Mouse (Mus musculus) megakaryocyte-erythroid progenitor cell, adult 5-6 weeks (primary cell): Measurements from ENCODE around the gene Gm36210. TPM values are rescaled to one million over a fixed set of nuclear protein-coding genes. Genes with fewer than 3 reads are reported as not detected.
A peak's percentile ranks its signal among the peaks of the same experiment; 100 is the strongest.
"Not testable (repeated sequence)": the region's sequence is repeated elsewhere in the genome, so short reads cannot be mapped to it uniquely, and the experiment has no call there.

Source experiments
- ATAC-seq: replicated peaks from 2 replicates; pipeline ENCODE4 v1.8.0; 2016; ENCODE audit warnings: mild to moderate bottlenecking, inconsistent platforms; ENCODE audit not compliant: severe bottlenecking, poor library complexity, low FRiP score, low TSS enrichment
- total RNA-seq, 2 experiments: library from RNA; stranded (forward) in 1 of 2; stranded (reverse) in 1 of 2; fragments of 200-1000, 215-1000 nt in 1 of 2; fragments of >200 nt in 1 of 2; fragmentation: Nextera tagmentation in 1 of 2; gene quantifications; 2 replicates each; pipeline ENCODE4 v1.2.3; 2014 to 2017

Gm36210 gene
- total RNA-seq, 2 experiments from 2014 or later, result not detected

GRCm38 (mm10) chr7:4898851-4899648 is 7.3 kb downstream of the Gm36210 start:
- peak; percentile 16; the same call in 1 of the 2 replicates for ATAC-seq

DNA sequence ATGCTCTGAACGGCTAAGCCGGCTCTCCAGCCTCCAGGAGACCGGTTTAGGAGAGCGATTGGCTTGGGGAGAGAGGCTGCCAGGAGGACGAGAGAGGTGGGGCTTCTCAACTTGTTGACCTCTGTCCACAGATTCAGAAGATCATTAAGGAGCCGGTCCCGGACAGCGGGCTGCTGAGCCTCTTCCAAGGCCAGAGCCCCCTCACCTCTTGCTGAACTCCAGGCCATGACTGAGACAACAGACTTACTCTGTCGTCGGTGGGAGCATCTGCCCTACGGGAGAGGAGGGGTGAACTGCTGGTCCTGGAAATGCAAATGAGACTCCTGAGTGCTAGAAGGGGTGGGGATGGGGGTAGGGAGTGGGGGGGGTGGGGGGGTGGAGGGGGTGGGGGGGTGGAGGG is 11.1 kb downstream of the Gm36210 start:
- no peak for ATAC-seq

DNA sequence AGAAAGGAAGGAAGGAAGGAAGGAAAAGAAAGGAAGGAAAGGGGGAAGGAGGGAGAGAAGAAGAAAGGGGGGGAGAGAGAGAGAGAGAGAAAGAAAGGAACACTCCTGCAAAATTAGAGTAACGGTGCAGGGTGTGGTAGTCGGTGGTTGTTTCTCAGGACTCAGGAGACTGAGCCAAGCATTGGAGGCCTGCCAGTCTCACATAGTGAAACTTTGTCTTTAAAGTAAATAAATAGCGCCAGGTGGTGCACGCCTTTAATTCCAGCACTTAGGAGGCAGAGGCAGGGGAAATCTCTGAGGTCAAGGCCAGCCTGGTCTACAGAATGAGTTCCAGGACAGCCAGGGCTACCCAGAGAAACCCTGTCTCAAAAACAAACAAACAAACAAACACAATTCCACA is 19.6 kb downstream of the Gm36210 start:
- ATAC-seq, result no peak

DNA sequence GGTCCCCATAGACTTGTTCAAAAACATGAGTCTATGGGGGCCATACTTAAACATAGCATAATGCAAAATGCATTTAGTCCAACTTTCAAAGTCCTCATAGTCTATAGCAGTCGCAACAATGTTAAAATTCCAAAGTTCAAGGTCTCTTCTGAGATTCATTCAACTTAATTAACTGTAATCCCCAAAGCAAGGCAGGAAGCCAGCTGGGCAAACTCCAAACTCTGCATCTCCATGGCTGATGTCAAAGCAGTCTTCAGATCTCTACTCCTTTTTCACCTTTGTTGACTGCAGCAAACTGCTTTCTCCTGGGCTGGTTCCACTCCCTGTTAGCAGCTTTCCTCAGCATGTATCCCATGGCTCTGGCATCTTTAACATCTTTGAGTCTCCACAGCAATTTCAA is 27.3 kb downstream of the Gm36210 start:
- not testable (repeated sequence) for ATAC-seq

DNA sequence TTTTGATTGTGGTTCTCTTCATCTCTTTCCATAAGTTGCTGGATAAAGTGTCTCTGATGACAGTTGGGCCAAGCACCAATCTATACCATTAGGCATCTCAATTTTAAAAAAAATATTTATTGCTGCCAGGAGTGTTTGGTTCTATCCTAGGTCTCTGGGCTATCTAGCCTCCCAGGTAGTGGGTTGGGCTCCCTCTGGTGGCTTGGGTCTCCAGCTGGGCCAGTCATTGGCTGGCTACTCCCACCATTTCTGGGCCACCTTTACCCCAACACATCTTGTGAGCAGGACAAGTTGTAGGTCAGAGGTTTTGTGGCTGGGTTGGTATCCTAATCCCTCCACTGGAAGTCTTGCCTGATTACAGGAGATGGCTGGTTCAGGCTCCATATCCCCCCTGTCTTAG is 28.1 kb downstream of the Gm36210 start:
- ATAC-seq, result peak; percentile 49; the same call in 1 of the 2 replicates

- peak; percentile 19 for ATAC-seq
Measured at GRCm38 (mm10) chr7:4877226-4877625, 29.1 kb downstream of the Gm36210 start.

DNA sequence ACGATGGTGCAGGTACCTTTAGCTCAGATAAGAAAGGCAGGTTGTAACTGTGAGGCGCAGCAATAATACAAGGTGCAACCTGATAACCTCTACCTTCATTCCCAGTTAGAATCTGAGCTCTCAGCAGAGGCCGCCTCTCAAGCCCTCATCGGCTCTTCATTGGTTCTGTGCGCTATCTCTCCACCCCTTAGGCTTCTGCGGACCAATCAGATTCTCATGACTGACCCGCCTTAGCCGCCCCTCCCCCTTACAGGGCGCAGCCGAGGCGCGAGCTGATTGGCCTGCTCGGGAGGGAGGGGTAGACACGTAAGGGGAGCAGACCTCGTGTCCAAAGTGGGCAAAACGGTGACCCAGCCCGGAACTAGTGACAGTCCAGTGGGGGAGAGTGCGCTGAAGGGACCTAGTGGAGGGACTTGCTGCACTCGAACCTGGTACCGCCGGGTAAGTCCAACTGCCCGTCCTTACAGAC is 29.5 kb downstream of the Gm36210 start, which contains the start of gene Isoc2a:
Isoc2a (plus strand) TSS at position 401 of the 469 bp plus-strand sequence.
- peak; percentile 99 for ATAC-seq

GRCm38 (mm10) chr7:4870133-4870532 is 36.2 kb downstream of the Gm36210 start, which contains the start of gene Isoc2b:
Gene Isoc2b (minus strand): TSS chr7:4870258.
- no peak for ATAC-seq

GRCm38 (mm10) chr7:4866631-4867180 is 39.6 kb downstream of the Gm36210 start:
- no peak for ATAC-seq

DNA sequence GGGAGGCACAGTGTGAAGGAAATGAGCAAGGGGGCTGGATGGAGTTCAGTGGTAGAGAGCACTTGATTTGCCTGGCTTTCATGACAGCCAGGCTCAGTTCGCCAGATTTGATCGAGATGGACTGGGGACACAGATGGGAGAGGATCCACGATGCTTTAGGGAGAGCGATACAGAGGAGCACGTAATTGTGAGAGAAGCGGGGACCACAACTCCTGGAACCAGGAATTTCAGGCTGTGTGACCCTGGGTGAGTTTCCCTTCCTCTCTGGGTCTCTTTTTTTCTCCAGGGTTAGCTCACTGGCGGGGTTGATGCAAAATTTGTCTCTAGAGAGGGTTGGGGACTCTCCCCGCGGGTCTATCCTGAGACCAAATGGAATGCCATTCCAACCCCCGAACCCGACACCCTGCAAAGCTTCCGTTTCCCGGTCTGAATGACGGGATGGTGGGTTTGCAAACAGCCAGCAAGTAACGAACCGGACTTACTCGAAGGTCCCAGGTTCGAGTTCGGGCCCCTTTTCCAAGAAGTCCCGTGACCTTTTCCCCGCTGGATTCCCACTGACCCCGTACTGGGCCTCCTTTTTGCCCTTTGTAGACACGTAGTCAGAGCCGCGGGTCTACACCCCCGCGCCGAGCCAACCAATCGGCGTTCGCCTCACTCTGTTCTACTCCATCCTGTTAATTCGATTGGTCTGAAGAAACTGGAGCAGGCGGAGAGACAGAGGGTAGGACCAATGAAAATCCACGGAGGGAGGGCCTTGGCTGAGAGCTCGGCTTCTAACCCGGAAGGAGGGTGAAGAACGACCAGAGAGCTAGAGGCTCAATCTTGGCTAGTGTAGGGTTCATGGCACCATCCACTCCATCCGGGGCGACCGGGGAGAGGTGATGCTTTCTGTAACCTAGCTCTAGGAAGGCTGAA is 40.5 kb downstream of the Gm36210 start:
- ATAC-seq, result peak; percentile 99

GRCm38 (mm10) chr7:4865090-4865489 is 41.2 kb downstream of the Gm36210 start:
- ATAC-seq, result 0 out of 2 replicates have a peak, but pooled peaks have one; percentile 39

DNA sequence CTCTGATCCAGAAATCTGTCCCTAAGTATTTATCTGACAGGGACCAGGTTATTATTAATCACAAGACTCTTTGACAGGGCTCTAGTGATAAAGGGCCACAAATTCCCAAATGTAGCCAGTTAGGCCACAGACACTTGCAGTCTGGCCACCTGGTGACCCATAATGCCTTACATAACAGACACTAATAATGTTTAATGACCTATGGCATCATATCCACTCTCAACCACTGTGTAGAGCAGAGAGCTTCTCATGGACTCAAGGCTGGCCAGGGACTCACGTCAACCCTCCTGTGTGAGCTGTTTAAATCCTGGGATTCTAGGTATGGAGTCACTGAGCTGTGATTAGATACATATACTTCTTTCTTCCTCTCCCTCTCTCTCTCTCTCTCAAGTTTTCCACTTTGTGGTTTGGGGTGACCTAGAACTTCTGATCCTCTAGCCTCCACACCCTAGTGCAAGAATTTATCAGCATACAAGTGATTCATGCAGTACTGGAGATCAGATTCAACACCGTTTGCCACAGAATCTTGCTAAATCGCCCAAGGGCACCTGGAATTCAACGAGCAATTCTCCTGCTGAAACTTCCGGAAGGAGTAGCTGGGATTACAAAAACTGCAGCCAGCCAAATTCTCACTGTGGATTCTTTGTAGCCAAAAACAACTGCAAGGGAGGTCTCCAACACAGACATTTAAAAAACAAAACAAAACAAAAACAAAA is 42.0 kb downstream of the Gm36210 start:
- no peak for ATAC-seq

GRCm38 (mm10) chr7:4863541-4864080 is 42.7 kb downstream of the Gm36210 start:
- ATAC-seq, result no peak

- ATAC-seq, result no peak
Measured at GRCm38 (mm10) chr7:4863041-4863440, 43.3 kb downstream of the Gm36210 start.

DNA sequence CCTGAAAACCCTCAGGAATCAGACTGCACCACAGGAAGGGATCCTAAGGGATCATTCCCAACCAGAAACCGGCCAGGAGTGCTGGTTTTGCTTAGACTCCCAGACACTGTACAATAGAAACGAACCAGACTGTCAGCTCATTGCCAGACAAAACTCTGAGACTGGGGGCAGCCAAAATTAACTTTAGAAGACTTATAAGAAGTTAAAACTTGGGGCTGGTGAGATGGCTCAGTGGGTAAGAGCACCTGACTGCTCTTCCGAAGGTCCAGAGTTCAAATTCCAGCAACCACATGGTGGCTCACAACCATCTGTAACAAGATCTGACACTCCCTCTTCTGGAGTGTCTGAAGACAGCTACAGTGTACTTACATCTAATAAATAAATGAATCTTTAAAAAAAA is 45.4 kb downstream of the Gm36210 start:
- ATAC-seq, result not testable (repeated sequence)

DNA sequence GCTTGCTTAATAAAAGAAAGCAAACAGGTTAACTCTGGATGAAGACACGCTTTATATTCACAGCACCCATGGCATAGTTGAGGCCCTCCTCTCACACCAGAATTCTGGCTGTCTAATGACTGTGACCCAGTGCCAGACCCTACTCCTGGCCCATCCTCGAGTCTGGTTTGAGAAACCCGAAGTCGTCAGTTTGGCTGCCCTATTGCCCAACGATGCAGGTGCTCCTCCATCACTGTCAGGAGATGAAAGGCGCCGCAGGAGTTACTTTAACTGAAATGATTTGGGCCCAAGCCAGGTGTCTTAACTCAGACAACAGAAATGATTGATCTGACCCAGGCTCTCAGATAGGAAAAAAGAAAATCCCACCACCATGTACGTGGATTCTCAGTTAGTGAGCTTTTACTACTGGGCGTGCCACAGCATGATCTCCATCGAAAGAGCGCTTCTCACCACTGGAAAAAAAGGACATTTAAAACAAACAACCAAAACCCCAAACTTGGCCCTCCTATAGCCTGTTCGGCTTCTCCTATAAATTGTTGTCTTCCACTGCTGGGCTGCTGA is 46.8 kb downstream of the Gm36210 start:
- ATAC-seq, result no peak

- no peak for ATAC-seq
Measured at GRCm38 (mm10) chr7:4857321-4857720, 49.0 kb downstream of the Gm36210 start.

DNA sequence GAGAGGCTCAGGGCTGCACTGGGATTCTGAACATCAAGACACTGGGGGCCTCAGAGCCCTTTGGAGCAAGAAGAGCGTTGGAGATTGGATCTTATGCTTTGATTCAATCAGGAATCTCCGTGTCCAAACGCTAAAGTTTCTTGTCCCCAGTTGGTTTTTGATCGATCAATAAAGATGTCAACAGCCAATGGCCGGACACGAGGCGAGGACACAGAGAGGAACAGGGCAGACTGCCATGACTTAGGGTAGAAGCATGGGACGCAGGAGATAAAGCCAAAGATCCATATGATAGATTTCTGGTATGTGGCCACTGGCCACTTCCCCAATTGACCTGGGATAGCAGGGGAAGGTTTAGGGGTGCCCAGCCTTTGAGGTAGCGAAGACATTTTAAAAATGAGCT is 49.8 kb downstream of the Gm36210 start:
- ATAC-seq, result no peak

GRCm38 (mm10) chr7:4853613-4854012 is 52.7 kb downstream of the Gm36210 start:
- no peak for ATAC-seq
